Mouse (Mus musculus) cerebellum, adult 8-10 months (tissue): ENCODE measurements around the gene Cryba4.

Experiments used
- DNase-seq: peaks from one replicate; pipeline ENCODE4 v3.0.0; 2022

The Cryba4 gene

GRCm38 (mm10) chr5:112252400-112252799 lies at the start of gene Cryba4:
Gene Cryba4 (minus strand): TSS chr5:112252518.
- no peak for DNase-seq

DNA sequence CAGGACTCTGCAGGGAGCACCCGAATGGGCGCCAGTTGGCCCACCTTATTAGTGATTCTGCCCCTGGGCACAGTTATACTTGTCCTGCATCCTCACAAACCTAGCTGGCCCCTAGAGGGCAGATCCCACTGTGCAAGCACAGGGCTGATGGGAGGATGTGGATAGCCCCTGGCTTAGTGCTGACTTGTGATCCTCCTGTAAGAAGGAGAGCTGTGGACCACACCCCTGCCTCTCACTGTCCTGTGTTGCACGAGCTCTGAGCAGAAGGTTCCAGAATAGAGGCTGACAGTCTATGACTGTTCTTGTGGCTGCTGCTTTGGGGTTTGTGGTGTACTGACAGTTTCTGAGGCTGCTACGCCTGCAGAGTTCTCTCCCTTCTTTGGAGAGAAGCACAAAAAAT lies 49.4 kb upstream of the Cryba4 start:
- no peak for DNase-seq

GRCm38 (mm10) chr5:112300721-112301308 lies 48.5 kb upstream of the Cryba4 start:
- DNase-seq: no peak

- DNase-seq: no peak
Measured at GRCm38 (mm10) chr5:112300112-112300511, 47.8 kb upstream of the Cryba4 start.

GRCm38 (mm10) chr5:112299399-112299798 lies 47.1 kb upstream of the Cryba4 start:
- DNase-seq: no peak

DNA sequence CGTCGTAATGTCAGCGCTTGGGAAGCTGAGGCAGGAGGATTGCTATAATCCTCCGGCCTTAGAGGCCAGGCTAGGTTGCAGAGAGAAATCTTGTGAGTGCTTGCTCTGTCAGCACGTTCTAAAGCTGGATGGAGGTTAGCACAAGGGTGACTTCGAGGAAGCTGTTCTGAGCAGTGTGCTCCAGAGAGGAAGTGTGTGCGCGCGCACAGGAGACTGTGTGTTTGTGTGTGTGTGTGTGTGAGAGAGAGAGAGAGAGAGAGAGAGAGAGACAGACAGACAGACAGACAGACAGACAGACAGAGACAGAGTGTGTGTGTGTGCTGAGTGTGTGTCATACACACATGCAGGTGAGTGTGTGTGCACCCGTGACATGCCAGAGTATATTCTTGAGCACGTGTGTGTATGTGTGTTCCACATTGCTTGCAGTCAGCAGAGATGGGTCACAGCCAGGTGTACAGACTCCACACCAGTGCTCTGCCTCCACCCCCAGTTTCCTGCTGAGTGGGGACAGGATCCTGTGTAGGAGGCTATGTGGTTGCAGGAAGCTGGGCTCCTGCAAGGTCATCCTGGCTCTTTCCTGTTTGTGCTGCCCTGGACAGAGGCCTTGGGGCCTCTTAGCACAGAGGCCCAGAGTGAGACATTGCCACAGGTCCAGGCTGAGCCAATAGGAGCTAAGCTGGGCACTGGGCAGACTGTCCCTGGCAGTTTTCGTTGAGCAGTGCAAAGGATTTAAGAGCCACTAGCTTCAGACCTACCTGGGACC lies 46.1 kb upstream of the Cryba4 start:
- DNase-seq: no peak

DNA sequence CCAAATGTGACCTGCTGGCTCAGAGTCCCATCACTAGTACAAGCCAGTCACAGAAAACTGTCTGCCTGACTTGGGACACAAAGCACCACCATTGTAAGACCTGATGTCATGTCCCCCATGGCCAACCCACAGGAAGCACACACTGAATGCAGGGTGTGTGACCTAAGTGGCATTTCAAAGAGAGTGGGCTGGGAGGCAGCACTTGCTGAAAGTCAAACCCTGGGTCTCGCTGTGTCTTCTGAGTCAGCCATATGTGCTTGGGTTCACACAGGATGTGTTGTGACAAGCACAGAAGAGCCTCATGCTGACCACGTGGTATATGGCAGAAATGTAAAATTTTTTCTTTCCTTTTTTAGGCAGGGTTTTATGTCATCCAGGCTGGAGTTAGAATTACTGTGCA lies 44.9 kb upstream of the Cryba4 start:
- no peak for DNase-seq

DNA sequence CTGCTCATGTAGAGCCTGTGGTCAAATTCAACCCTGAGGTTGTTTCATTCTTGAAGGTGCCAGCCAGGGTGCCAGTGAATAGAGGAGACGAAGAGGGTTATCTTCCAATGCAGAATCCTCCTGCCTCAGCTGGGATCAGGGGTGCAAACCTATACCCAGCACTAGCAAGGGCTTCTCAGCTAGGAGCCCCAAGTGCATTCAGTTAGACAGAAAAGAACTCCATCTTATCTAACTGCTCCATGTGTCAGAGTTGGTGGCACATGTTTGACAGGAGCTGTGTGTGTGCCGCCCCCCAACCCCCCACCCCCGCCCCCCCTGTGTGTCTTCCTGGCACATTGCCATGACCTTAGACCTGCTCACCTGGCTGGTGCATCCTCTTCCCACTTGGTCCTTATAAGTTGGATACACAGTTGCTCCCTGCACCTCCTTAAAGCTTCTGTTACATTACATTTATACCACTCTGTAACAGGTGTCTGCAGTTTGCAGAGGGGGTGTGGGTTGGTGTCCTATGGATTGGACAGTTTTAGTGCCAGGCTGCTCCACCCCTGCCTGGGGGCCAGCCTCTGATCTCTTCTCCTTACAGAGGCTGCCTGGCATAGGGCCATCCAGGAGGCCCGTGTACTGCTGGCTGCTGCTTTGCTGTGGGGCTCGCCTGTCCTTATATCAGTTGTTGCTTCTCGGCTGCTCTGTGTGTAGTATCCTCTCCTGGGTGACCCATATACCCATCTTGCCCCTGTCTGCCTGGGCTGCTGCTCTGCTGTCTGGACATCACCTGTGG lies 44.3 kb upstream of the Cryba4 start:
- no peak for DNase-seq

- no peak for DNase-seq
Measured at GRCm38 (mm10) chr5:112295564-112295963, 43.2 kb upstream of the Cryba4 start.

- DNase-seq: no peak
Measured at GRCm38 (mm10) chr5:112295162-112295561, 42.8 kb upstream of the Cryba4 start.

DNA sequence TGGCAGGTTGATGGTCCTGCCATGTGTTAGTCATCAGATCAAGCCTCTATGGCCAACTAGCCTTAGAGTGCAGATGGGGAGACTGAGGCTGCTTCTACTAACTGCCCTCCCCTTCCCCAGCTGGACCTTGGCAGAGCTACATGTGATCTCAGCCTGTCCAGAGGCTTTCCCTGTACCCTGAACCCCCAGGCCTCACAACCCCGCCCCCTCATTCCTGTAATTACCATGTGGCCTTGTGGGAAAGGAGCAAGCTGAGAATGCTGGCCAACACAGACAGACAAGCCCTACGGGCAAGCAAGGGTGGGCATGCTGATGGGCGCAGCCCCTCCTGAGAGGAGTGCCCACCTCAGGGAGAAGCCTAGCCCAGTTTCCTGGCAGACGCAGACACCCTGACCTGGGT lies 42.4 kb upstream of the Cryba4 start:
- DNase-seq: no peak

DNA sequence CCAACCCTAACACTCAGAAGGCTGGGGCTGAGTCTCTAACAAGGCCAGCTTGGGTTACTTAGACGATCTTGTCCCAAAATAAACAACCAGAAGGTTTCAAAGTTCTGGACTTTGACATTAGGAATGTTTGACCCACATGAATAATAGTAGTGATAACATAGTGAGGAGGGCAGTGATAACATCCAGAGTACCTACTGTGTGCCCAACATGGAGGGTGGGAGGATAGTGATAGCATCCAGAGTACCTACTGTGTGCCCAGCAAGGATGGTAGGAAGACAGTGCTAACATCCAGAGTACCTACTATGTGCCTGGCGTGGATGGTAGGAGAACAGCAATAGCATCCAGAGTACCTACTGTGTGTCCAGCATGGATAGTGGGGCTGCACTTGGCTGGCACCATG lies 41.5 kb upstream of the Cryba4 start:
- DNase-seq: no peak

DNA sequence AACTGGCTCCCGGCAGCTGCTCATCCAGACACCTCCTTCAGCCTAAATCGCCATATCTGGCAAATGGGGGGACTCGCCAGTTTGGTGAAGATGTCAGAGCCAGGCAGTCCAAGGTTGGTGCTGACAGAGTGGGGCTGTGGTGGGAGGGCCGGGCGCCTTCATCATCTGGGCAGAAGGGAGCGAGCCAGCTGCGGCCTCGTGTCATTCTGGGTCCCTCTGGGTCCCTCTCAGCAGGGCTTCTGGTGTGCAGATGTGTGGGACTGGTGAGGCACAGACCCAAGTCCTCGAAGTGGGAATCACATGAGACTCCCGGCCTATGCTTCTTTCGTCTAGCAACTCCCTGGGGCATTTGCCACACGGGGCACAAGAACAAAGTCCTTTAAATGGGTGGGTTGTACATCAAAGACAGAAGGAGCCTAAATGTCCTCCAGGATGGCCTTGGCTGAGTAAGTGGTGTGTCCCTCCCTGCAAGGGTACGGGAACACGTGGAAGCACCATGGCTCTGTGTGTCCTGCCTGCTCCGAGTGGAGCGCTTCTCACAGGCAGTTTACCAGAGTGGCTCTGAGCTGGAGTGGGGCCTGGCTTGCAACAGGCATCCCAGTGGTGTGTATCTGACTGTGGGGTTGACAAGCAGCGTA lies 40.1 kb upstream of the Cryba4 start:
- no peak for DNase-seq

DNA sequence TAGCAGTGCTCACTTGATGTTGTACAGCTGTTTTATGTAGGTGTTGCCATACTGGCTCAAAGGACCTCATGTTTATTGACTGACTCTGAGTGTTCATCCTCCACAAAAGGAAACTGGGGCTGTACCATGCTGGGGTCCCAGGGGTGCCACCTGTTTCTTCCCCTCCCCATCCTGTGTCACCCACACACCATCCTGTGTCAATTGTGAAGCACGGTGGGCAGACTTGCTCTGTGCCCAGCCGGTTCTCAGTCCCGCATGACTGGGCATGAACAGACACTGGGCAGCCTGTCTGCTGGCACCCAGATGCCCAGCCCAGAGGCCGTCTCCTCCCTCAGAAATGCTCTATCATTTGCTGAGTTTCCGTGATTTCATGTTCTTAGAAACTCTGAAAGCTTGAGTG lies 39.5 kb upstream of the Cryba4 start:
- DNase-seq: no peak

DNA sequence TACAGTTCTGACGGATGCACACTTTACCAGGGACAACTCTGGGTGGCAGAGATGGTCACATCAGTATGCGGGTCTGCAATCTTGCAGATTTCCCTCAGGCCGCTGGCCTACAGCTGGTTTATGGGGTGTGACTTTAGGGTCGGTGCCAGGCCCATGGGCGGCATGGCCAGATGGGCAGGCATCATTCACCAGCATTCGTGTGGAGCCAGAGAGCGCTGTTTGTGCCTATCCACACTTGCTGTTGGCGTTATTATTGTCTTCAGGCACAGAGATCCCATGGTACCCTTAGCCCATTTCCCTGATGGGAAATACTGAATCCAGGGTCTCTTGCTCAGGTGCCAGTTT lies 38.2 kb upstream of the Cryba4 start:
- DNase-seq: no peak

- DNase-seq: no peak
Measured at GRCm38 (mm10) chr5:112289819-112290535, 37.7 kb upstream of the Cryba4 start.

- no peak for DNase-seq
Measured at GRCm38 (mm10) chr5:112289236-112289635, 36.9 kb upstream of the Cryba4 start.

- no peak for DNase-seq
Measured at GRCm38 (mm10) chr5:112288193-112289141, 36.1 kb upstream of the Cryba4 start.

DNA sequence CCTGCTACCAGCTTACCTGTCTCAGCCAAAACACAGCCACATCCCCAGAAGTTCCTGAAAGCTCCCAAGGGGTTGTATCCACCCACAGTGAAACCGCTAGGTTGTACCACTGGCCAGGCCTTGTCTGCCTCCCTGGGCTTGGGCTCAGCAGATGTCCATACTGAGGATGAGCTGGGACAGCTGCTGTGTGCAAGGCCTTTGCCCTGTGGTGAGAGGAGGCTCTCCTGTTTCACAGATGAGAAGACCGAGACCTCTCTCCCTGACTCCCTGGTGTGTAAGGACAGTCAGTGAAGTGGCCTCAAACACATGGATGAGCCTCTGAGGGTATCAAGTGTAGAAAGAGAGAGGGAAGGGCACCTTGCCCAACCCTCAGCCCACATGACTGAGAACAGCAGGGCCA lies 35.3 kb upstream of the Cryba4 start:
- no peak for DNase-seq

- DNase-seq: no peak
Measured at GRCm38 (mm10) chr5:112286984-112287641, 34.8 kb upstream of the Cryba4 start.

GRCm38 (mm10) chr5:112286608-112286983 lies 34.3 kb upstream of the Cryba4 start:
- no peak for DNase-seq
